Mouse (Mus musculus) bone marrow, adult 2 months (tissue): Measurements from ENCODE around the gene Anks3.

Experiments
- CTCF ChIP-seq: fragments of 200-500 bp; IDR thresholded peaks from 2 replicates; pipeline ENCODE4 v1.5.1; 2011; ENCODE audit warnings: low read length, control low read depth; ENCODE audit not compliant: control insufficient read depth, insufficient read depth
- POLR2A ChIP-seq: fragments of 200-500 bp; IDR thresholded peaks from 2 replicates; pipeline ENCODE4 v1.6.1; 2011; ENCODE audit warnings: low read depth, mild to moderate bottlenecking, control low read depth, low read length, borderline replicate concordance; ENCODE audit not compliant: control insufficient read depth

GRCm38 (mm10) chr16:4909745-4910144, 54.3 kb downstream of the Anks3 start:
- no peak for TF ChIP-seq CTCF
- TF ChIP-seq POLR2A = no peak
